Mouse (Mus musculus) gastrocnemius, adult 18-20 months (tissue): ENCODE measurements at regions not wholly inside any gene's neighbourhood (a gene's known extent, or its start where the extent isn't known, plus 50 kb on each side); places are given as distances from the start of the nearest gene placed in this dataset.

ENCODE experiments used
- DNase-seq: peaks from one replicate; pipeline ENCODE4 v3.0.0; 2021; ENCODE audit warnings: low spot score

DNA sequence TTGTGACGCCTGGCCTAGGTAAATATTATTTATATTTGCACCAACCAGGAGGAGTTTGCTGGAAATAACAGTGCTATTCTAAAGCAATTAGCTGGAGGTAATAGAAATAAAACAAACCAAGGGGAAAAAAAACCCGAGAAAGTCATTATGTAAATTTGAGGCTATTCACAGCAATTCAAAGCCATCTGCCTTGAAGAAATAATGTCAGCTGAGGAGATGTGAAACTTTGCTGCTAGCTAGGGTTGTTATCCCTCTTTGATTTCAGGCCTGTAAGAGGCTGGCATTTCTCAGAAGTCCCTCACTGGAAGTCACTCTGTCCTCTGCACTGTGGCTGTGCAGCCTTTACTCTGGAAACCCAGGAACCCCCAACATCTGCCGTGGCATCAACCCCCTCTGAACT is 67.5 kb upstream of the Map1b start:
- DNase-seq = no peak

DNA sequence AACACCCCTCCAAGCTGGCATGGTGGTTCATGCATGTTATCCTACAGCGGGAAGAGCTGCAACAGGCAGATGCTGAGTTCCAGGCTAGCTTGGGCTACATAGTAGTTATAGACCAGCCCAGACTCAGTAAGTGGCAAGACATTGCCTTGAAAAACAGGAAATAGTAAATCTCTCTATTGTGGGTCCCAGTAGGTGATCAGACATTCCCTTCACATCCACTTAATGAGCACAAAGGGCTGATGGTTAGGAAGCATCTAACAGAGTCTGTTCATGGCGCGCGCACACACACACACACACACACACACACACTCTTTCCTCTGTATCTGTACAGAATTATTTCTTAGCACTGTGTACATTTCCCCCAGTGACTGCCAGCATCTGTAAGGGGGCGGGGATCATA is 64.0 kb upstream of the Map1b start:
- DNase-seq = no peak

DNA sequence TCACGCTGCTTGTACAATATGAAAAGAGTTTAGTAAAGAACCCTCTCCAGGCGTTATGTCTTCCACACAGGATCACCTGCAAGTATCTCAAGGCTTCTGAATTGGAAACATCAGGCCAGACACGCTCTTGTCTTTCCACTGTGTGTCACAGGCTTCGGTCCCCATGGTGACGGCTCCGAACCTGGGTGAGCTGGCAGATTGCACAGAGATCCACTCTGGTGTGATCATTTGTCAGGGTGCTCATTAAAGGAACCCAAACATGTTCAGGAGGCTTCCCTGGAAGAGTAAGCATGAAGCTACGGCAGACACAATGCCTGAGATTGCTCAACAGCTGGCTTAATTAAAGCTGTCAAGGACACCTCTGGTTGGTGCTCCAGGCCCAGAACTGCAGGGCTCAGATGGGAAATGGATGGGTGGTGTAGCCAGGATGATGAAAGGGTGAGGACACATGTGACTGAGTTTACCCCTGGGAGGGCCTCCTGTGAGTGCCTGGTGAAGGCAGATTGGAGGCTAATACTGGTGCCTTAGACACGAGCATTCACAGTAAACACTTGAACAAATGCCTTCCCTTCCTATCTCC is 63.3 kb upstream of the Map1b start:
- DNase-seq = no peak

DNA sequence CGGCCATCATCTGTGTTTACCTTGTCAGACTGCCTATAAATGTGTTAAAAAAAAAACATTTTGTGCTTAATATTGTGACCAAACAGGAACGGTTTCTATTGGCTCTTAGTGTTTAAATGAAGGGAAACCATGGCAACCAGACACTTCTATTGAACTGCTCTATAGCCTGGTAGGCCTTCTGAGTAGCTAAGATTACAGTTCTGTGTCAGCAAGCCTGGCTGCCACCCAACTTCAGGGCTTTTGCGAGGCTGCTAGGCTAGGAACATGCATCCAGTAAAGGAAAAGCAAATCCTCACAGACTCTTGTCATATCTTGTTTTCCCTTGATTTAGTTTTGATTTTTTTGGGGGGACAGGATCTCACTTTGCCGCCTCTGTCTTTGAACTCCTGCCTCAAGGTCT is 61.3 kb upstream of the Map1b start:
- no peak for DNase-seq

DNA sequence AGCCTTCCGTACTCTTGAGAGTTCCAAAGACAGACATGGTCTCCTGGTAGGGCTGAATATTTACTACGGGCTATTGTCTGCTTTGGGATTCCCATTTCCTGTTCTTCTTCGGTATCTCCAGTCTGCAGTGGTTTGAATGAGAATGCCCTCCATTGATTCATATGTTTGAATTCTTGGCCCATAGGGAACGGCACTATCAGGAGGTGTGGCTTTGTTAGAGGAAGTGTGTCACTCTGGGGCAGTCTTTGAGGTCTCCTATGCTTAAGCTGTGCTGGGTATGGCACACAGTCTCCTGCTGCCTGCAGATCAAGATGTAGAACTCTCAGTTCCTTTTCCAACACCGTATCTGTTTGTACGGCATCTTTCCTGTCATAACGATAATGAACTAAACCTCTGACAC is 56.7 kb upstream of the Map1b start:
- DNase-seq = no peak

DNA sequence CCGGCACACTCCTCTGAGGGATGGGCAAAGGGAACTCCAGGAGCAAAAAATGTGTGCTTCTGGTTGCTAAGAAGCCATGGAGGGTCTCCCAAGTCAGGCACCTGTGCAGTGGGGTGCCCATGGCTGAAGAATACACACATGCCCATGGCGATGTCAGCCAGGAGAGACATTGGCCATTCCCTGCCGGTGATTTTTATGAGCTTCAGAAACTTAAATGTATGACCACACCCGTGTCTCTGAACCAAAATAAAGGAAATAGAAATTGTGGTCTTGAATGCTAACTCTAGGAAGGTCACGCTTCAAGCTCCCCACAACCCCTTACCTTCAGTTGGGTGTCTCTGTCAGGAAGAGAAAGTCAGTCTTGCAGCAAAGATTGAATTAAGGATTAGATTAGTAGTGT is 56.0 kb upstream of the Map1b start:
- no peak for DNase-seq
